Mouse (Mus musculus): ENCODE data around the gene Cd28.

DNA sequence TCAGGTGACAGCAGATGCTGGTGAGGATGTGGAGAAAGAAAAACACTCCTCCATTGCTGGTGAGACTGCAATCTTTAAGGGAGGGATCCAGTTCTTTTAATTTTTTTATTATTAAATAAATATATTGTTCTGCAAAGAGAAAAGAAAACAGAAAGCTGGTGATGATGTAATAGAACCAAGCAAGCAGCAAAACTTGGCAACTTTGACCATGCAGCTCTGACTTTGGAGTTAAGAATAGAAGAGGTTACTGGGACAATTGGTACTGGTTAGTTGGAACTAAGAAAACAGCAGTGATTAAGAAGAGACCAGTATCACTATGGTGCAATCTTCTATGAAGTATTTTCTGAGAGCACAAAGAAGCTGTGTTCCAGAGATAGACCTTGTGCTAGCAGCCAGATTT lies 94.2 kb downstream of the Cd28 start:
- no peak for TF ChIP-seq EP300 (IDR thresholded peaks at IDR 0.05; ENCODE audit: insufficient read depth, low read depth, low read length)
- no peak for TF ChIP-seq CTCF (IDR thresholded peaks at IDR 0.05; ENCODE audit: low read depth, low read length)
- TF ChIP-seq POLR2A (IDR thresholded peaks at IDR 0.05; ENCODE audit: insufficient read depth, low read length) = no peak

All from ES-Bruce4 (cell line).